Mouse (Mus musculus): ENCODE measurements around the gene Dusp10. TPM values are rescaled to one million over a fixed set of nuclear protein-coding genes. Genes with fewer than 3 reads are reported as not detected.

Gene Dusp10
- polyA plus RNA-seq, 1 experiment from 2014 or later, result 5.0 TPM

Other genes starting within 250 kb of the Dusp10 start
- 0.67 and 0.73 TPM in 2 replicates for gene 1700056E22Rik, start 21.0 kb downstream of the Dusp10 start, polyA plus RNA-seq (2015; fragmentation: Nextera tagmentation; extraction: Ambion mirVana)